12 mouse cellular contexts compared by ENCODE assay signal in the genomic region with DNA sequence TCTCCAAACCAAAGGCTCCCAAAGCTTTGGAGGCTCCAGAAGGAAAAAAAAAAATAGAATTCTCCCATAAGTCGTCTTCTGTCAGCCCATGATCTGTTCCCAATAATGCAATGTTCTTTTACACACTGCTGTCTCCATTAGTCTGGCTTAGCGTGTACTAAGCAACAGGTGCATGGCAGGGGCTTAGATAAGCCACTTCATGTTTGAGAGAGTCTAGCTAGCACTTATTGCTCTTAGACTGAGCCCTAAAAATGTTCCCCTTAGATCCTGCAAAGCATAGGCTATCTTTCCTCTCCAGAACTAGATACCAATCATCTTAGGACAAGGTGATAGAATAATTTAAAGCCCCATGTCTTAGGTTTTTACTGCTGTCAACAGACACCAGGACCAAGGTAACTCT.
"Had no signal": no experiment of that assay in that cellular context is flagged by ENCODE, and none has a peak within 500 bp of the region (broad histone marks: within the 10 kb centered on the region; RNA-seq: fewer than 3 reads in every experiment).

No protein-coding gene starts in this region.

- ATAC-seq: lung, postnatal 0 days; midbrain, embryonic 16.5 days had no signal

- H3K4me3 ChIP-seq: layer of hippocampus, adult 2 months; limb, embryonic 10.5 days; midbrain, embryonic 12.5 days had no signal

- H3K27ac ChIP-seq: layer of hippocampus, adult 2 months; limb, embryonic 10.5 days; midbrain, embryonic 12.5 days had no signal

- H3K9me3 ChIP-seq: limb, embryonic 10.5 days; midbrain, embryonic 12.5 days had no signal

- H3K4me2 ChIP-seq: midbrain, embryonic 12.5 days had no signal

- H3K36me3 ChIP-seq: limb, embryonic 10.5 days had no signal

- H3K27me3 ChIP-seq: midbrain, embryonic 12.5 days had no signal

- H3K4me1 ChIP-seq: midbrain, embryonic 12.5 days had no signal

- DNase-seq: kidney, adult 11 months; kidney, postnatal 10 days; kidney, postnatal 4 days; lung, adult 2 months; lung, postnatal 36 days; right cerebral cortex, postnatal 25 days; thymus, postnatal 4 days had no signal

- H3K9ac ChIP-seq: midbrain, embryonic 12.5 days had no signal
